Mouse (Mus musculus): Measurements from ENCODE around the gene H2-M10.1.
"Not testable (repeated sequence)": the region's sequence is repeated elsewhere in the genome, so short reads cannot be mapped to it uniquely, and the experiment has no call there.

- not testable (repeated sequence) for TF ChIP-seq POLR2A (IDR thresholded peaks at IDR 0.05; ENCODE audit: control insufficient read depth, low read depth, low read length); CTCF (IDR thresholded peaks at IDR 0.05; ENCODE audit: control insufficient read depth, insufficient read depth, insufficient replicate concordance, low read depth, low read length)
These were observed 36.4 kb upstream of the H2-M10.1 start for GRCm38 (mm10) chr17:36362404-36362803.
